Mouse (Mus musculus) intestine, embryonic 14.5 days (tissue): ENCODE measurements around the gene Opa3. TPM values are rescaled to one million over a fixed set of nuclear protein-coding genes. Genes with fewer than 3 reads are reported as not detected.

ENCODE experiments used
- ATAC-seq: fragments of 200-750 bp; cut with Nextera tagmentation; replicated peaks from 2 replicates; pipeline ENCODE4 v1.8.0; 2017; ENCODE audit warnings: low read depth, moderate number of reproducible peaks, moderate TSS enrichment, moderate library complexity; ENCODE audit not compliant: low FRiP score, low TSS enrichment
- DNase-seq: peaks from one replicate; pipeline ENCODE4 v3.0.0-alpha.2; 2018; ENCODE audit warnings: low spot score
- H3K27ac ChIP-seq: fragments of 300-500 bp; sonication (generic); 2 replicates; pipeline ENCODE4 v1.5.1; 2014; ENCODE audit warnings: low read depth, mild to moderate bottlenecking, control low read depth
- H3K27me3 ChIP-seq: fragments of 300-500 bp; sonication (generic); replicated peaks from 2 replicates; pipeline ENCODE4 v1.6.1; 2014; ENCODE audit warnings: low read length, control low read depth; ENCODE audit not compliant: control insufficient read depth, insufficient read depth
- H3K36me3 ChIP-seq: fragments of 300-500 bp; sonication (generic); 2 replicates; pipeline ENCODE4 v1.6.1; 2014; ENCODE audit warnings: low read length, control low read depth; ENCODE audit not compliant: control insufficient read depth, insufficient read depth
- H3K4me1 ChIP-seq: fragments of 300-500 bp; sonication (generic); replicated peaks from 2 replicates; pipeline ENCODE4 v1.6.1; 2014; ENCODE audit warnings: low read length, control low read depth, mixed read lengths; ENCODE audit not compliant: control insufficient read depth, insufficient read depth
- H3K4me2 ChIP-seq: fragments of 300-500 bp; sonication (generic); 2 replicates; pipeline ENCODE4 v1.6.1; 2014; ENCODE audit warnings: low read length
- H3K4me3 ChIP-seq: fragments of 300-500 bp; sonication (generic); 2 replicates; pipeline ENCODE4 v1.5.1; 2014; ENCODE audit warnings: low read depth, low read length, control low read depth, mixed read lengths
- H3K9ac ChIP-seq: fragments of 300-500 bp; sonication (generic); 2 replicates; pipeline ENCODE4 v1.6.1; 2014; ENCODE audit warnings: mild to moderate bottlenecking, low read length
- H3K9me3 ChIP-seq: fragments of 300-500 bp; sonication (generic); 2 replicates; pipeline ENCODE4 v1.6.1; 2016; ENCODE audit warnings: low read length, control low read depth; ENCODE audit not compliant: control insufficient read depth
- WGBS: fragments of 180-500 bp; shearing (Covaris S2); extraction: QIAGEN DNeasy Blood & Tissue Kit; methylation state at CpG from one replicate; pipeline ENCODE4 v1.1.7; 2014; 5-methylcytosine and 5-hydroxymethylcytosine counted together
- polyA plus RNA-seq: library from polyadenylated mRNA; unstranded; fragments of >200 nt; fragmentation: Nextera tagmentation; extraction: Ambion mirVana; gene quantifications from 2 replicates; pipeline ENCODE4 v1.2.1, GENCODE M21; 2014

Opa3 gene
- polyA plus RNA-seq, 1 experiment from 2014 or later = 37.4 TPM

GRCm38 (mm10) chr7:19211041-19211675, 17.0 kb upstream of the Opa3 start:
- ATAC-seq = no peak
- H3K4me2 ChIP-seq = no peak overlapping the region
- H3K27ac ChIP-seq = no peak overlapping the region
- no peak for DNase-seq
- H3K9me3 ChIP-seq = no peaks in the 10 kb centered on the region
- H3K4me1 ChIP-seq = no peaks in the 10 kb centered on the region; the same call in 1 of the 2 replicates
- peaks cover 4% of the 10 kb centered on the region; the same call in 1 of the 2 replicates for H3K27me3 ChIP-seq
- WGBS = 68% methylated on average over 5 of the region's 5 CpGs
- no peak overlapping the region for H3K4me3 ChIP-seq
- no peaks in the 10 kb centered on the region for H3K36me3 ChIP-seq
- no peak overlapping the region for H3K9ac ChIP-seq

GRCm38 (mm10) chr7:19211996-19212755, 16.0 kb upstream of the Opa3 start, which contains the start of gene Gpr4:
Gene Gpr4 (plus strand): TSS chr7:19212538.
- 2% methylated on average over 26 of the region's 30 CpGs for WGBS
- no peaks in the 10 kb centered on the region; the same call in 1 of the 2 replicates for H3K4me1 ChIP-seq
- no peaks in the 10 kb centered on the region for H3K9me3 ChIP-seq
- H3K27me3 ChIP-seq = peaks cover 4% of the 10 kb centered on the region; the same call in 1 of the 2 replicates
- H3K9ac ChIP-seq = peak within 1 kb of the TSS; percentile 44
- DNase-seq (peak; percentile 66), ATAC-seq (peak; percentile 78)
- H3K27ac ChIP-seq = no peak within 1 kb of the TSS
- no peaks in the 10 kb centered on the region for H3K36me3 ChIP-seq
- H3K4me3 ChIP-seq = peak within 1 kb of the TSS; percentile 42
- H3K4me2 ChIP-seq = peak within 1 kb of the TSS; percentile 68

GRCm38 (mm10) chr7:19213385-19213784, 14.7 kb upstream of the Opa3 start:
- Histone ChIP-seq H3K36me3 (no peaks in the 10 kb centered on the region), H3K27me3 (peaks cover 4% of the 10 kb centered on the region; the same call in 1 of the 2 replicates), H3K4me1 (no peaks in the 10 kb centered on the region; the same call in 1 of the 2 replicates), H3K4me2 (peak overlapping the region; percentile 68; the same call in 1 of the 2 replicates), H3K9ac (no peak overlapping the region), H3K4me3 (no peak overlapping the region), H3K9me3 (no peaks in the 10 kb centered on the region), H3K27ac (no peak overlapping the region)
- ATAC-seq (no peak), DNase-seq (no peak)
- 48% methylated on average over 2 of the region's 2 CpGs for WGBS

GRCm38 (mm10) chr7:19214369-19214768, 13.8 kb upstream of the Opa3 start:
- no peaks in the 10 kb centered on the region for H3K9me3 ChIP-seq
- H3K27me3 ChIP-seq = peaks cover 4% of the 10 kb centered on the region; the same call in 1 of the 2 replicates
- H3K27ac ChIP-seq = no peak overlapping the region
- no peaks in the 10 kb centered on the region for H3K36me3 ChIP-seq
- H3K9ac ChIP-seq = no peak overlapping the region
- no peak for DNase-seq
- H3K4me3 ChIP-seq = no peak overlapping the region
- no peak overlapping the region for H3K4me2 ChIP-seq
- WGBS = 73% methylated on average over 7 of the region's 7 CpGs
- no peaks in the 10 kb centered on the region; the same call in 1 of the 2 replicates for H3K4me1 ChIP-seq
- no peak for ATAC-seq

GRCm38 (mm10) chr7:19214940-19215339, 13.2 kb upstream of the Opa3 start:
- Histone ChIP-seq H3K27ac (no peak overlapping the region), H3K9ac (no peak overlapping the region), H3K4me1 (no peaks in the 10 kb centered on the region; the same call in 1 of the 2 replicates), H3K27me3 (peaks cover 4% of the 10 kb centered on the region; the same call in 1 of the 2 replicates), H3K36me3 (no peaks in the 10 kb centered on the region), H3K9me3 (no peaks in the 10 kb centered on the region), H3K4me3 (no peak overlapping the region), H3K4me2 (no peak overlapping the region)
- ATAC-seq = no peak
- WGBS = 66% methylated on average over 9 of the region's 9 CpGs
- DNase-seq = no peak

GRCm38 (mm10) chr7:19217492-19217891, 10.6 kb upstream of the Opa3 start:
- 53% methylated on average over 5 of the region's 5 CpGs for WGBS
- H3K27me3 ChIP-seq = peaks cover 4% of the 10 kb centered on the region; the same call in 1 of the 2 replicates
- H3K9me3 ChIP-seq = no peaks in the 10 kb centered on the region
- no peaks in the 10 kb centered on the region; the same call in 1 of the 2 replicates for H3K4me1 ChIP-seq
- H3K4me3 ChIP-seq = no peak overlapping the region
- DNase-seq (no peak), ATAC-seq (no peak)
- H3K9ac ChIP-seq = no peak overlapping the region
- H3K27ac ChIP-seq = no peak overlapping the region
- H3K36me3 ChIP-seq = no peaks in the 10 kb centered on the region
- H3K4me2 ChIP-seq = no peak overlapping the region

GRCm38 (mm10) chr7:19217944-19218343, 10.2 kb upstream of the Opa3 start:
- ATAC-seq = no peak
- DNase-seq = no peak
- no peak overlapping the region for H3K4me2 ChIP-seq
- 0% methylated on average over 3 of the region's 3 CpGs for WGBS
- H3K9me3 ChIP-seq = no peaks in the 10 kb centered on the region
- H3K4me3 ChIP-seq = no peak overlapping the region
- H3K36me3 ChIP-seq = no peaks in the 10 kb centered on the region
- H3K4me1 ChIP-seq = no peaks in the 10 kb centered on the region; the same call in 1 of the 2 replicates
- H3K27me3 ChIP-seq = peaks cover 2% of the 10 kb centered on the region; the same call in 1 of the 2 replicates
- no peak overlapping the region for H3K27ac ChIP-seq
- no peak overlapping the region for H3K9ac ChIP-seq

GRCm38 (mm10) chr7:19220061-19220460, 8.1 kb upstream of the Opa3 start:
- ATAC-seq = no peak

More at GRCm38 (mm10) chr7:19220061-19220460, 8.1 kb upstream of the Opa3 start:
- 0 out of 2 replicates have a peak, but pooled peaks cover 1% of the 10 kb centered on the region for H3K36me3 ChIP-seq
- H3K27ac ChIP-seq = no peak overlapping the region
- DNase-seq = no peak
- H3K9ac ChIP-seq = no peak overlapping the region
- H3K4me1 ChIP-seq = no peaks in the 10 kb centered on the region
- 71% methylated on average over 3 of the region's 3 CpGs for WGBS
- no peaks in the 10 kb centered on the region for H3K27me3 ChIP-seq
- no peak overlapping the region for H3K4me2 ChIP-seq
- no peak overlapping the region for H3K4me3 ChIP-seq
- no peaks in the 10 kb centered on the region for H3K9me3 ChIP-seq
